Mouse (Mus musculus) neural tube, embryonic 11.5 days (tissue): ENCODE measurements at regions not wholly inside any gene's neighbourhood (a gene's known extent, or its start where the extent isn't known, plus 50 kb on each side); places are given as distances from the start of the nearest gene placed in this dataset.

Source experiments
- ATAC-seq: fragments of 200-750 bp; cut with Nextera tagmentation; 2 replicates; pipeline ENCODE4 v1.8.0; 2017; ENCODE audit warnings: moderate number of reproducible peaks, mild to moderate bottlenecking, moderate TSS enrichment, moderate library complexity; ENCODE audit not compliant: insufficient read depth, low FRiP score, low TSS enrichment
- DNase-seq: peaks from one replicate; pipeline ENCODE4 v3.0.0-alpha.2; 2015; ENCODE audit warnings: low spot score
- H3K27ac ChIP-seq: fragments of 300-500 bp; sonication (generic); 2 replicates; pipeline ENCODE4 v1.5.1; 2014; ENCODE audit warnings: low read depth, mild to moderate bottlenecking, low read length
- H3K27me3 ChIP-seq: fragments of 300-500 bp; sonication (generic); 2 replicates; pipeline ENCODE4 v1.6.1; 2014; ENCODE audit warnings: mild to moderate bottlenecking, low read length, mixed read lengths; ENCODE audit not compliant: control insufficient read depth, insufficient read depth
- H3K36me3 ChIP-seq: fragments of 300-500 bp; sonication (generic); 2 replicates; pipeline ENCODE4 v1.6.1; 2014; ENCODE audit warnings: mild to moderate bottlenecking, low read length, moderate library complexity, mixed read lengths; ENCODE audit not compliant: control insufficient read depth, insufficient read depth
- H3K4me1 ChIP-seq: fragments of 300-500 bp; sonication (generic); 2 replicates; pipeline ENCODE4 v1.6.1; 2014; ENCODE audit warnings: low read length, mixed read lengths; ENCODE audit not compliant: control insufficient read depth, insufficient read depth
- H3K4me2 ChIP-seq: fragments of 300-500 bp; sonication (generic); 2 replicates; pipeline ENCODE4 v1.6.1; 2014; ENCODE audit warnings: low read depth, mild to moderate bottlenecking, moderate library complexity
- H3K4me3 ChIP-seq: fragments of 300-500 bp; sonication (generic); 2 replicates; pipeline ENCODE4 v1.5.1; 2014; ENCODE audit warnings: low read depth, low read length
- H3K9ac ChIP-seq: fragments of 300-500 bp; sonication (generic); 2 replicates; pipeline ENCODE4 v1.6.1; 2014; ENCODE audit warnings: mild to moderate bottlenecking, low read length
- H3K9me3 ChIP-seq: fragments of 300-500 bp; sonication (generic); 2 replicates; pipeline ENCODE4 v1.6.1; 2016; ENCODE audit warnings: low read length; ENCODE audit not compliant: control insufficient read depth
- WGBS: fragments of 180-500 bp; shearing (Covaris S2); extraction: QIAGEN DNeasy Blood & Tissue Kit; methylation state at CpG from one replicate; pipeline ENCODE4 v1.1.7; 2014; 5-methylcytosine and 5-hydroxymethylcytosine counted together

GRCm38 (mm10) chr14:98749086-98750027 lies 244.8 kb downstream of the Rpl36a-ps1 start:
- H3K9me3 ChIP-seq, result 0 out of 2 replicates have a peak, but pooled peaks cover 1% of the 10 kb centered on the region
- ATAC-seq (no peak), DNase-seq (no peak)
- WGBS, result 85% methylated on average over 14 of the region's 14 CpGs
- no peak overlapping the region for H3K27ac ChIP-seq
- no peak overlapping the region for H3K4me2 ChIP-seq
- no peak overlapping the region for H3K4me3 ChIP-seq
- no peaks in the 10 kb centered on the region for H3K36me3 ChIP-seq
- no peaks in the 10 kb centered on the region for H3K4me1 ChIP-seq
- H3K27me3 ChIP-seq, result no peaks in the 10 kb centered on the region
- H3K9ac ChIP-seq, result no peak overlapping the region

GRCm38 (mm10) chr14:98747159-98747775 lies 246.9 kb downstream of the Rpl36a-ps1 start:
- H3K4me2 ChIP-seq, result no peak overlapping the region
- H3K4me3 ChIP-seq, result no peak overlapping the region
- H3K9ac ChIP-seq, result no peak overlapping the region
- ATAC-seq (no peak), DNase-seq (no peak)
- H3K36me3 ChIP-seq, result no peaks in the 10 kb centered on the region
- H3K27ac ChIP-seq, result no peak overlapping the region
- H3K27me3 ChIP-seq, result no peaks in the 10 kb centered on the region
- no peaks in the 10 kb centered on the region for H3K9me3 ChIP-seq
- no peaks in the 10 kb centered on the region for H3K4me1 ChIP-seq
- 57% methylated on average over 16 of the region's 16 CpGs for WGBS

GRCm38 (mm10) chr14:98730375-98730774 lies 263.7 kb downstream of the Rpl36a-ps1 start:
- H3K9ac ChIP-seq, result no peak overlapping the region
- no peaks in the 10 kb centered on the region for H3K27me3 ChIP-seq
- no peak overlapping the region for H3K27ac ChIP-seq
- DNase-seq, result no peak
- ATAC-seq, result no peak
- H3K36me3 ChIP-seq, result no peaks in the 10 kb centered on the region
- no peaks in the 10 kb centered on the region for H3K4me1 ChIP-seq
- WGBS, result 90% methylated on average over 3 of the region's 3 CpGs
- H3K4me2 ChIP-seq, result no peak overlapping the region
- H3K9me3 ChIP-seq, result no peaks in the 10 kb centered on the region
- no peak overlapping the region for H3K4me3 ChIP-seq

- Histone ChIP-seq H3K27ac (no peak overlapping the region), H3K9ac (no peak overlapping the region), H3K4me2 (no peak overlapping the region), H3K36me3 (no peaks in the 10 kb centered on the region), H3K4me1 (no peaks in the 10 kb centered on the region), H3K9me3 (no peaks in the 10 kb centered on the region), H3K4me3 (no peak overlapping the region), H3K27me3 (no peaks in the 10 kb centered on the region)
- DNase-seq, result no peak
- WGBS, result 78% methylated on average over 2 of the region's 2 CpGs
- no peak for ATAC-seq
Observed at GRCm38 (mm10) chr14:98728863-98729262, 265.3 kb downstream of the Rpl36a-ps1 start.

- no peak for ATAC-seq
- Histone ChIP-seq H3K27me3 (no peaks in the 10 kb centered on the region), H3K9me3 (no peaks in the 10 kb centered on the region), H3K4me2 (no peak overlapping the region), H3K9ac (no peak overlapping the region), H3K4me1 (no peaks in the 10 kb centered on the region), H3K4me3 (no peak overlapping the region), H3K36me3 (no peaks in the 10 kb centered on the region), H3K27ac (no peak overlapping the region)
- DNase-seq, result no peak
- WGBS, result 85% methylated on average over 9 of the region's 9 CpGs
Observed at GRCm38 (mm10) chr14:98722481-98722880, 271.6 kb downstream of the Rpl36a-ps1 start.

GRCm38 (mm10) chr14:98721033-98721432 lies 273.1 kb downstream of the Rpl36a-ps1 start:
- no peak overlapping the region for H3K9ac ChIP-seq
- H3K9me3 ChIP-seq, result no peaks in the 10 kb centered on the region
- no peaks in the 10 kb centered on the region for H3K4me1 ChIP-seq
- no peak overlapping the region for H3K4me3 ChIP-seq
- ATAC-seq (no peak), DNase-seq (no peak)
- 90% methylated on average over 2 of the region's 2 CpGs for WGBS
- H3K4me2 ChIP-seq, result no peak overlapping the region
- no peak overlapping the region for H3K27ac ChIP-seq
- H3K27me3 ChIP-seq, result no peaks in the 10 kb centered on the region
- H3K36me3 ChIP-seq, result no peaks in the 10 kb centered on the region

- no peaks in the 10 kb centered on the region for H3K36me3 ChIP-seq
- 34% methylated on average over 2 of the region's 2 CpGs for WGBS
- no peak overlapping the region for H3K9ac ChIP-seq
- no peak overlapping the region for H3K27ac ChIP-seq
- ATAC-seq, result peak; percentile 73; the same call in 1 of the 2 replicates
- no peaks in the 10 kb centered on the region for H3K4me1 ChIP-seq
- H3K4me2 ChIP-seq, result no peak overlapping the region
- no peaks in the 10 kb centered on the region for H3K9me3 ChIP-seq
- peaks cover 3% of the 10 kb centered on the region; the same call in 1 of the 2 replicates for H3K27me3 ChIP-seq
- no peak overlapping the region for H3K4me3 ChIP-seq
- DNase-seq, result peak; percentile 18
Observed at GRCm38 (mm10) chr14:98708045-98708444, 286.1 kb downstream of the Rpl36a-ps1 start.

GRCm38 (mm10) chr14:98707574-98707973 lies 286.5 kb downstream of the Rpl36a-ps1 start:
- Histone ChIP-seq H3K27ac (no peak overlapping the region), H3K9me3 (no peaks in the 10 kb centered on the region), H3K4me2 (no peak overlapping the region), H3K4me3 (no peak overlapping the region), H3K36me3 (no peaks in the 10 kb centered on the region), H3K4me1 (no peaks in the 10 kb centered on the region), H3K27me3 (peaks cover 3% of the 10 kb centered on the region; the same call in 1 of the 2 replicates), H3K9ac (no peak overlapping the region)
- DNase-seq (no peak), ATAC-seq (0 out of 2 replicates have a peak, but pooled peaks have one; percentile 26)
- 71% methylated on average over 4 of the region's 4 CpGs for WGBS
